Mouse (Mus musculus): ENCODE data around the gene Rab3b.
"Not testable (repeated sequence)": the region's sequence is repeated elsewhere in the genome, so short reads cannot be mapped to it uniquely, and the experiment has no call there.

Gene Rab3b

DNA sequence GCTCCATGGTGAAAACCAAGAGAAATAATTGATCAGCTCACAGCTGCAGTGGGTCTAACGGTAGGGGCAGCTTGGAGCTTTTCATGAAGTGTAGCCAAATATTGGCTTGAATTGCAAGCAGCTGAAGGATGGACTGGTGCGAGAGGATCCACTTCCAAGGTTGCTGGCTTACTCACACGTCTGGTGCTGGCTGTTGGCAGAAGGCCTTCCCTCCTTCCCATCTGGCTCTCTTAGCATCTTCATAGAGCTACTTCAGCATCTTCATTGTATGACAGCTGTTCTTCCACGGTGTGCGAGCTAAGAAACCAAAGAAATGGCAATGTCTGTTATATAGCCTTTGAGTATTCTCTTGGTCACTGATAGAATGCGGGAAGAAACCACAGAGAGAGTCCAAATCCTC is 12.0 kb downstream of the Rab3b start:
- DNase-seq (ENCODE audit: low spot score in 2 of 2) = no peak

DNA sequence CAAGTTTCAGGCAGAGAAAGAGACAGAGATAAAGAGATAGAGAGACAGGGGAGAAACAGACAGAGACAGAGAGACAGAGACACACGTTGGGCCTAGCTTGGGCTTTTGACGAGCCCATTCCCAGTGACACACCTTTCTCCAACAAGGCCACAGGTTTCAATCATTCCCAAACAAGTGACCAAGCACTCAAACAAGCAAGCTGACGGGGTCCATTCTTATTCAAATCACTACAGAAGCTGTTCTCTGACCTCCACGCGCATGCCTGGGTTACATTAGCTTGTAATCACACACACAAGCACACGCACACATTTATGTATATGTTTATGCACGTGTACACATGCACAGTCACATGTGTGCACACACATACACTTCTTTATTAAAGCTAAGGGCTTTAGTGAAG is 21.6 kb downstream of the Rab3b start:
- DNase-seq (ENCODE audit: low spot score in 2 of 2) = no peak

DNA sequence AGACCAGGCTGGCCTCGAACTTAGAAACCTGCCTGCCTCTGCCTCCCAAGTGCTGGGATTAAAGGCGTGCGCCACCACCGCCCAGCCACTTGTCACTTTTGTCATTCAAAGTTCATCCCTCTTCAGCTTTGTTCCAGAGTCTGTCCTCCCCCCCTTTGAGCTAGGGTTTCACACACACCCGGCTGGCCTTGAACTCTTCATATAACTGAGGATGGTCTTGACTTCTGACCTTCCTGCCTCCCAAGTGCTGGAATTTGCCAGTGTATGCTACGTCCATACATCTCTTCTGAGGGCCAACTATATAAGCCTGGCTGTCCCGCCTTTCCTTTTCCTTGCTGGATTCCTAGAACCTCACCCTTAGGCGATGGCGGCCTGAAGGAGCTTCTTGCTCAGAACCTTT is 24.0 kb downstream of the Rab3b start:
- DNase-seq (ENCODE audit: low spot score in 2 of 2) = no peak

DNA sequence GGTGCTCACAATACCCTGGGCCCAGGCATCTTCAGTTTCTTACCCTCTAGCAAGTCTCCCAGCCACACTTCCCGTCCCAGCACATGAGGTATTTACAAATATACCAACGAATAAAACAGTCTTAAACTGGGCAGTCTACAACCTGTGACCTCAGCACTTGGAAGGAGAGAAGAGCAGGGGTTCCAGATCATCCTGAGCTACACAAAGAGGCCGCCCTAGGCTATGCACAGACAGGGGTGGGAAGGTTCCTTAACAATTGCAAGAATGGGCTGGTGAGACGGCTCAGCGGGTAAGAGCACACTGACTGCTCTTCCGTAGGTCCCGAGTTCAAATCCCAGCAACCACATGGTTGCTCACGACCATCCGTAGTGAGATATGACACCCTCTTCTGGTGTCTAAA is 24.5 kb downstream of the Rab3b start:
- no peak for DNase-seq (ENCODE audit: low spot score in 2 of 2)

DNA sequence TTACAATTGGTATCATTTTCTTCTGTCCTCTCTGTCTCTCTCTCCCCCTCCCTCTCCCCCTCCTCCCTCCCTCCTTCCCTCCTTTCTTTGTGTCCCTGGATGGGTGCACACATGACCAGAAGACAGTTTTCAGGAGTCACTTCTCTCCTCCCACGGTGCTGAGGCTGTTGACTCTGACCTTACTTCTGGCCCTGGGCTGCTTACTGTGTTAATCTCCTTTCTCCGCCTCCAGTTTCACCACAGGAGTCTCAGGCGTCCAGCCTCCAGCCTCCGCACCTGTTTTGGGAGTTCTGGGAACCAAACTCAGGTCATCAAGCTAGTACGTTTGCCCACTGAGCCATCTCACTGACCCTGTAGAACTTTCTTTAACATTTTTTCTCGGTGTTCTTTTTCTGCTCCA is 25.2 kb downstream of the Rab3b start:
- DNase-seq (ENCODE audit: low spot score in 2 of 2) = no peak

DNA sequence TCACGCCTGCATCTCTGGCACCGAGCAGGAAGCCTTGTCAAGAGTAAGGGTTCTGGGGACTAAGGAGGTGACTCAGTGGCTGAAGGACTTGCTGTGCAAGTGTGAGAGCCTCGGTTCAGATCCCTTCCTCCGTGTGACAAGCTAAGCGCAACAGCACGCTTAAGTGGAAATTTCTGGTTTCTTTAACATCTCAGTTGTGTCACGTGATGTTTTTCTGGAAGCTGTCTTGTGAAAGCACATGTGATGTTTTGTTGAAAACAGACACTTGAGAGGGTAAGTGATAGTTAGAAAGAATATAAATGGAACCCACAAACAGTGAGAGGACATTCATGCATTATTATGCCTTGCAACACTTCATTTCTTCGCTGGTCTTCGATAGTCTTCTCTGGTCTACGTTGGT is 25.9 kb downstream of the Rab3b start:
- no peak for DNase-seq (ENCODE audit: low spot score in 2 of 2)

DNA sequence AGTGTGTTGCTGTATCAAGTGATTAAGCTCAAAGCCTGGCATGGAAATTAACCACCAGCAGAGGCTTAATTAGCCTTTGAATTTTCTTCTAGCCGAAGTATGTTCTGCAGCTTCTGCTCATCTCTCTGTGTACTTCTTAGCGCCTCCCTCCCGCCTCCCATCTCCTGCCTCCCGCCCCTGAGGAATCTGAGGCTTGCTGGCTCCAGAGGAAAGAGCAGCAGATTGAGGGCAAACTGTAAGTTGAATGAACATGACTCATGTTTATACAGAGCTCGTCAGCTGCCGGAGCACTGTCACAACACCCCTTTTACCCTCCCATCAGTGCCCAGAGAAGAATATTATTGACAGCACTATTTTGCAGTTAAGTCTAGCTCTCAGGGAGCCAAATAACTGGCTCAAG is 27.0 kb downstream of the Rab3b start:
- DNase-seq (ENCODE audit: low spot score in 2 of 2) = no peak

DNA sequence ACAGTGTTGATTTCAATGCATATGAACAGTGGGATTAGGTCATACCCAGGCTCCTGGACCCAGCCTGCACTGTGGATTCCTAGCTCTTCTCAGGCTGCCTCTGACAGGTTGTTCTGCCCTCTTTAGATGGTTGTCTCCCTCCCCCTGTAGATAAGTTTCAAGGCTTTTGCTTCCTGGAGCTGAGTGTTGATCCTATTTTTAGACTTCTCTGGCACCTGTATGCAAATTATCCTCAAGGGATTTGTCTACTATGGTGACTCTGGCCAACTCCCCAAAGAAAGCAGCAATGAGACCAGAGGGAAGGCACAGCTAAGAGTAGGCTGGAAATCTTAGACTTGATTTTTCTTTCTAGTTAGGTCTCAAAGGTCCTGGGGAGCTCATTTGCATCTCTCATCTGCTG is 28.6 kb downstream of the Rab3b start:
- DNase-seq (ENCODE audit: low spot score in 2 of 2) = no peak

DNA sequence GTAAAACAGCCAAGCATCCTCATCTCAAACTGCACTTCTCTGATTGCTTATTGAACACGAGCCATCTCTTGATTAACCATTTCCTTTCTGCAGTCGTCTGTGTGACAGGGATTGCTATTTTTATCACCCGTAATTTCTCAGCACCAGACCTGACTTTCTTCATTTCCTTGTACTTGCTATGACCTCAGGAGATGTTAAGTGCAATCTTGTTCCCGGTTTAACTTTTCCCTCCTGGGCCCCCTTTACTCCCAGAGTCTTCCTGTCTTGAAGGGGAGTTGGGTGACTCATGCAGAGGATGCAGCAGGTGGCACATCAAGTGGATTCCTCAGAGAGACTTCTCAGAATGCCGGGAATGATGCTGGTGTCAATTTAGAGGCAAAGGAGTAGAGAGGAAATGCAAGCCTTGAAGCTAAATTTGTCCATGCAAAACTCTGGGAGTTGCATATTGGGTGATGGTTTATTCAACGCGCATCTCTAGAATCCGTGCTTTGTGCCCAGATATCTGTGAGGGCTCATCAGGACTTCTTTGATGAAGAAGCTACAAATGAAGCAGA is 31.1 kb downstream of the Rab3b start:
- no peak for DNase-seq (ENCODE audit: low spot score in 2 of 2)

DNA sequence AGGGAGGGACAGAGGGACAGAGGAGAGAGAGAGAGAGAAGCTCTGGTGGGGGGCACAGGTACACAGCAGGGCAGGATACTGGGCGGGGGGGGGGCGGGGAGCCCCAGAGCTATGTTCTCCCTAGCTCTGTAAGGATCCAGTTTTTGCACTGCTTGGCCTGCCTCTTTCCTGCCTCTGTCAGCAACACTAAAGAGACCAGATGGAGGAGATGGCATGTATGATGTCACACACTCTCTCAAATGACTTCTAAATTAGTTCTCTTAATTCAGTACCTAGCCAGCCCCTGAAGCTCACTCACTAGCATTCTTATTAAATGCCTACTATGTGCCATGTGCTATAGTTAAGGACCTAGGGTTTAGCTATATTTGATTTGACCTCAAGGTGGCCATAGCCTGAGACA is 33.0 kb downstream of the Rab3b start:
- no peak for DNase-seq (ENCODE audit: low spot score in 2 of 2)

DNA sequence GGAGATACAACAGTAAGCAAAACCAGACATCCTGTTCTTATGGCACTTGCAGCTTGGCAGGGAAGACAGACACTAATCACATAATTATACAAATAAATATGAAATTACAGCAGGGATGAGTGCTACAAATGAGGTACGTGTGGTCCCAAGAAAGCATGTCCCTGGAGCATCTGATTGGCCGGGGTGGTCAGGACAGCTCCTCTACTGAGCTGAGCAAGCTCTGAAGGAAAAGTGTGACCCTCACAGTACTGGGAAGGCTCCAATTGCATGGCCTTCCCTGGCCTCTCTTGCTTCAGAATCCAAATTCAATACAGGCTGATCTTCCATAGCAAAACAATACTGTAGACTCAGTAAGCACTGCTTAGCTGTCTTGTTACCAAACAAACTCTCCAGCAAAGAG is 34.3 kb downstream of the Rab3b start:
- no peak for DNase-seq (ENCODE audit: low spot score in 2 of 2)

DNA sequence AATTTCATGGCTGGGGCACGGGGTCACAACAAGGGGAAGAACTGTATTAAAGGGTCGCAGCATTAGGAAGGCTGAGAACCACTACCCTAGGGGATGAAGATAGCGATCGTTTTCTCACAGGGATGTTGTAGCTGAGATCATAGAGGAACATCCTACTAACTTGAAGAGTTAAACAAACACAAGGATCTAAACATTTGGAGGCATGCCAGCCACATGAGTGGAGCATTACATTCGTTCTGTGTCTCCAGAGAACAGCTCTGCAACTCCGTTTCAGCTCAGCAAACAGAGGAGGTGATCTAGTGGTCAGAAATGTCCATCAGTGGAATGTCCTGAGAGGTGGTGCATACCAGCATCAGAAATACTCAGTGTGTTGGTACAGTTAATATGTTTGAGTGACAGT is 35.5 kb downstream of the Rab3b start:
- DNase-seq (ENCODE audit: low spot score in 2 of 2) = no peak

DNA sequence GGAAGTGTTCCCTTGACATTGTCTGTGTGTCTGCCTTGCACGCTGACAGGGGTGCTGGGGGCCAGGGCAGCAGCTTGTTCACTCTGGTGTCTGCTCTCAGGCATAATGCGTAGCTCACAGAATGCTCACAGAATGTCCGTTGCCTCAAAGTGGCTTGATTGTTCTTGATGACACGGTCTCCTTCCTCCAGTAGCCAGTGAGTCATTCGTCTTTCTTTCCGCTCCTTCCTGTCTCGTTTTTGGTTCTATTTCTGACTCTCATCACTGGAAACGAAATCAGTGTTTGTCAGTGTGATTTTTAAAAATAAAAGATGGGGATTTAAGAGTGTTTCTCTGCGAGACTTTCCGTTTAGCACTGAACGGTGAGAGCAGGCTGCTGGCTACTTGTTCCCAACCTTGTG is 36.2 kb downstream of the Rab3b start:
- no peak for DNase-seq (ENCODE audit: low spot score in 2 of 2)

DNA sequence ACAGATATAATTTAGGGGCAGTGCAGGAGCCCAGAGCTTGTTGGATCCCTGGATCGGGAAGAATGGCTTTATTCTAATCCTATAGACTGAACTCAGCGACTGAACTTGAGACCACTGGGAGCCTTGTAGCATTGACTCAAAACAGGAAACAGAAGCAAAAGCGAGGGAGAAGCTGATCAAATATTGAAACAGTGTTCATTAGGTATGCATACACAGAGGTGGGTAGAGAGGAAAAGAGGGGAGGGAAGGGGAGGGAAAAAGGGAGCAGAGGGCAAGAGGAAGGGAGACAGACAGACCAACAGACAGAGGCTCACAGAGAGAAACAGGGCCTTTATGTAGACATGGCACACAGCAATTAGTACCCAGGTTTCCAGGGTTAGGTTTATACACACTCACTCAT is 38.8 kb downstream of the Rab3b start:
- no peak for DNase-seq (ENCODE audit: low spot score in 2 of 2)

DNA sequence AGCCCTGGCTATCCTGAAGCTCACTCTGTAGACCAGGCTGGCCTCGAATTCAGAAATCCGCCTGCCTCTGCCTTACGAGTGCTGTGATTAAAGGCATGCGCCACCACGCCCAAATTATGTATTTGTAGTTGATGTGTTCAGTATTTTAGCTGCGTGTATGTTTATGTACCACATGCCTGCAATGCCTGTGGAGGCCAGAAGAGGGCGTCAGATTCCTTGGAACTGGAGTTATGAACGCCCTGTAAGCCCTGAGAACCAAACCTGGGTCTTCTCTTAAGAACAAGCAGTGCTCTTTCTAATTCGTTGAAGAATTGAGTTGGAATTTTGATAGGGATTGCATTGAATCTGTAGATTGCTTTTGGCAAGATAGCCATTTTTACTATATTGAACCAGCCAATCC is 49.1 kb downstream of the Rab3b start:
- DNase-seq (ENCODE audit: low spot score in 2 of 2) = not testable (repeated sequence)

DNA sequence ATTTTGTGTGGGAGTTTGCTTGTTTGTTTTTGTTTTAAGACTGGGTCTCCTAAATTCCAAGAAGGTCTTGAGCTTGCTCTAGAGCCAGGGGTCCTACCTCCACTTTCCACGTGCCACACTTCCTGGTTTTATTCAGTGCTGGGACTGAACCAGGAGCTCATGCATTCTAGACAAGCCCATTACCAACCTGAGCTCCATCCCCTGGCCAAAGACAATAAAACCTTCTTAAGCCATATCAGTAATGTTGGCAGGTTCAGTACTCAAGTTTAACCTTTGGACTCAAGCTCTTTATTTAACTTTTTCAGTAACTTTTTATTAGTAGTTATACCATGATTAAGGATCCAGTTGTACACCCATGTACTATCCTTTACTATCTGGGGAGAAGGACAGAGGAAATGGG is 54.3 kb downstream of the Rab3b start:
- no peak for DNase-seq (ENCODE audit: low spot score in 2 of 2)

DNA sequence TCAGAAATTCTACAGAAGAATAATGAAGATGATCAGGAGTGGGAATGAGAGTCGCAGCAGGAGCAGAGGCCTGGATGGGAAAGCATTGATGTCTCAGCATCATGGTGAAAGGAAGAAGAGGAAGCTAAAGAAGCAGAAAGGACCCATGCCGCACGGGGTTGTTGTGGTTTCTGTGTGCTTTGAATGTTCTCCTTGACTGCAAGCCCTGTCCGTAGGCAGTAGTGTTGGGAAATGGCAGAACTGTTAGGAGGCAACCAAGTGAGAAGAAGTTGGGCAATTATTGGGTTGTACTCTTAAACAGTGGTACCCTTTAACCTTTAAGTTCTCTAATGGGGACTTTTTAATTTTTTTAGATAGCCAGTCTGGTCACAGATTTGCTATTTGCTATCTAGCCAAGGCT is 56.0 kb downstream of the Rab3b start:
- DNase-seq (ENCODE audit: low spot score in 2 of 2) = no peak

DNA sequence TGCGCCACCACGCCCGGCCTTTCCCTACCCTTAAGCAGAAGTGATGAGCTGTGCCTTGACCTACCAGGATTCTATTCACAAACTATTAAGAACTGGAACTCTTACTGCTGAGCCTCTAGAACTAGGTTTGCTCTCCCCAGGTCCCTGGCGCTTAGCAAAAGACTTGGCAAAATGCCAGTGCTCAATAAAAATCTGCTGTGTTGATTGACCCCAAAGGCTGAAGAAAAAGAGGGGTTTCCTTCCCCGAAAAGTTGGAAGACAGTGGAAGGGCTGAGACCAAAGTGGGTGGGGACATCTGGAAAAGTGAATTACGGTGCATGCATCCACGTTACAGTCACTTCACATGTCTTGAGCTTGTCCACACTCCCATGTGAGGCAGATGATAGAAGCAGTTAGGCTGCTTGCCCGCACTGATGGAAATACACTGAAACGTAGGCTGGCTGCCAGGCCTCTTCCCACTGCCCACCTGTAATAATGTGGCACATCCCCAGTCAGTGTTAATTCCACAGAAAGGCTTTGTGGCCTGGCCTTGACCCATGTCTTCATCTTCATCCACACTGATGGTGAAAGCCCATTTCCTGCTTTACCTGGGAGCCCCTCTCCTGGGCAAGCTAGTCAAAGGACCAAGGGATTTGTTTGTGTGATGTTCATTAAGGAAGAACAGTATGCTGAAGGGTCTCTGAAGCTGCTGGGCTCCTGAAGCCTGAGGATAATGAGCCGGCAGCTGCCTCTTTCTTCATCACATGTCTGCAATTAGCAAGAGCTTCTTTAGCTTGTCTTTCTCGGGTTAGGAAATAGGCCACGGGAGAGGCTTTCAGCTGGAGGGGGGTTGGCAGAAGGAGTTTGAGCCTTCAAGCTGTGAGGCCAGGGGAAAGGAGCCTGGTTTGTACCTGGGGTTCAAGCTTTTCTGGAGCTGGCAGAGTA is 59.2 kb downstream of the Rab3b start:
- DNase-seq (ENCODE audit: low spot score in 2 of 2) = peak in 1 of 2 experiments; percentile 37

DNA sequence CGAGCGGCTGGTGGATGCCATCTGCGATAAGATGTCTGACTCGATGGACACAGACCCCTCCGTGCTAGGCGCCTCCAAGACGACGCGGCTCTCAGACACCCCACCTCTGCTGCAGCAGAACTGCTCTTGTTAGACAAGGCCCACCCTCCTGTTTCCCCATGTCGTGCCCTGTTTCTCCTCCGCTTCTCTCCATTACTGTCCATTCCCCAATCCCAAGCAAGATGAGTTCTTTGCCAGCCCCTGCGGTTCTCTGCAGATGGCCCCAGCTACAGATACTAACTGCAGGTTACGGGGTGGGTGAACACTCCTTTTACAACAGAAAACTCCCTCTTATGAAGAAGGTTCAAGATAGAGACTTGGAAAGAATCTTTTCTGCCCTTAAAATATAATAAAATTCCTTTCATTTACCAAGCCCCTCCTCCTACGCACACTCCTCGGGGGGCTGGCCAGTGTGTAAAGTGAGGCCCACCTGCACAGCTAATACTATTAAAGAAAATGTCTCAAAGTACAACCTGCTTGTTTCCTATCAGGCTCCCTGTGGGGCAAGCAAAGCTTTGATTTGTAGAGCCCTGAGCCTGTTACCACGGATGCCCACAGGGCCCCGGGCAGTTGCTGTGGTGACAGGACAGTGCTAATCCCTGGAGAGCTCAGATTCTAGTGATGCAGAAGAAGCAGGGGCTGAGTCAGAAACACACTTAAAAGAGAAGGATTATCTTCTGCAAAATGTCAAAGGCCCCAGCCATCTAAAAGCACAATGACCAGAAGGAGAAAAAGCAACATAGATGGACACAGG is 62.0 kb downstream of the Rab3b start:
- no peak for DNase-seq (ENCODE audit: low spot score in 2 of 2)

DNA sequence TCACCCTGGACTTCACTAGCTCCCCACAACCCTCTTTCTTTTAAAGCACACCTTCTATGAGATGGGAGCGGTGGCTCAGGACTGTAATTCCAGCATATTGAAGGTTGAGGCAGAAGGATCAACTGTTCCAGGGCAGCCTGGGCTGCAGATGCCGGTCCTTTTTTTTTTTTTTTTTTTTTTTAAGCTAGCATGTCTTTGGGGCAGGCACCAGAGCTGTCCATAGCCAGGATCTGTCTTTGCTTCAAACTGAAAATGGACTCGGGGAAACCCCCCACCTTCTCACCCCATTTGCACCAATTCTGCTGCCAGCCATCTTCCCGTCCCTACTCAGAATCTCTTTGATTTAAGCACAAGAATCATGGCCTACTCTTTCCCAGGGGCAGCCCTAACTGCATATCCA is 63.3 kb downstream of the Rab3b start:
- no peak for DNase-seq (ENCODE audit: low spot score in 2 of 2)

DNA sequence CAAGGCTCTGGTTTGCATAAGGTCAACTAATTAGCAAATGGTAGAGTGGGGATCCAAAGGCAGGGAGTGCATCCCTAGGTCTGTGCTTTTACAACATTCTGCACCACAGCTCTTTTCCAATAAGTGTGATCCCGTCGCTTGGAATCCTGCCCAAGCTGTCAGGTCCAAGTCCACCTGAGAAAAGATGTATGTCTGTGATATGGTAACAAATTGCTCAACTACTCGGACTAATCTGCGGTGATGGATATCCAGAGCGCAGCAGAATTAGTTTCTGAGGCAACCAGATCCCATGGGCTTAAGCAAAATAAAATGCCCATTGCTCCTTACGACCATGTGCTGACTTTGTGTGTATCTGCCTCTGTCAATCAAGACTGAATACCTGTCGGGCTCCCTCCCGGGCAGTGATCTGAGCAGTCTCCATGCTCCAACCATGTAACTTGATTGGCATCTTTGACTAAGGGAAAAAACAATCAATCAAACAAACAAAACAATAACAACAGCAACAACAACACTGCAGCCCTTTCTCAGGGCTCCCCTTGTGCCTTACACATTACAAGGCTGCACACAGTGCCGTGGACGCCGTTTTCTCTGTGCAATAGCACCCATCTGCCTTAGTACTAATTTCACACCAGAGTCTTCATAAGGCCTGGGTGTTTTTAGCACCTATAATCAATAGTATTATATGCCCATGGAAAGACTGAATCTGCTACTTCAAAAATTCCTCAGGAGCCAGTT is 64.3 kb downstream of the Rab3b start:
- no peak for DNase-seq (ENCODE audit: low spot score in 2 of 2)

DNA sequence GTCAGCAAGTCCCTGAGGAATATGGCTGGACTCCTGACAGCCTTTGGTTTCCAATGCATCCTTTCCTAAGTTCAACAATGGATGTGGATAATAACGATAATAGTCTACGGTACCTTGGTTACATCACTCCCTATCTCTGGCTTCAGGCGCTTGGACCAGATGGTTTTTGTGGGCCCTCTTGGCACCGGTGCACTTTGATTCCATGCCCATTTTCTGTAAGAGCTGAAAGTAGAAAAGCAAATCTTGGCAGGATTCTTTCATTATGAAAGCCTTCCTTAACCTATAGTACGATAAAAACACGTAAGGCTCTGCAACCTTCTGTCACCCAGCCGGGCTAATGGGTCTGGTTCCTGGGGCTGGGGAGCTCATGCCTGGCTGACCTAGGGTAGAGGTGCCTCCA is 70.3 kb downstream of the Rab3b start:
- DNase-seq (ENCODE audit: low spot score in 2 of 2) = no peak
